ENCODE assay signal across 22 mouse cellular contexts in genomic region chr10:5694351-5694750, GRCm38 (mm10). TPM values are rescaled to one million over a fixed set of nuclear protein-coding genes. Genes with fewer than 3 reads are reported as not detected.
DNase-seq lines count a peak whose midpoint lies in the region; ATAC-seq and TF ChIP-seq lines count a peak whose summit lies in the region.
"Had no signal": no experiment of that assay in that cellular context is flagged by ENCODE, and none has a peak within 500 bp of the region (broad histone marks: within the 10 kb centered on the region; RNA-seq: fewer than 3 reads in every experiment).

No protein-coding gene starts in this region.

- no peak for TF ChIP-seq EP300 in MEL (IDR thresholded peaks at IDR 0.05; ENCODE audit: low read depth in 1 of 2, low read length in 2 of 2)

- no peaks in the 10 kb centered on the region for H3K36me3 ChIP-seq in MEL (ENCODE audit: control insufficient read depth in 1 of 2, insufficient read depth in 2 of 2, low read length in 2 of 2)
- H3K36me3 ChIP-seq: embryonic facial prominence, embryonic 10.5 days; embryonic facial prominence, embryonic 12.5 days; forebrain, embryonic 15.5 days; G1E had no signal

- no peaks in the 10 kb centered on the region for H3K27me3 ChIP-seq in MEL (ENCODE audit: control insufficient read depth in 1 of 2, insufficient read depth in 2 of 2, low read length in 2 of 2)
- H3K27me3 ChIP-seq: embryonic facial prominence, embryonic 12.5 days; forebrain, embryonic 13.5 days; forebrain, embryonic 15.5 days had no signal

- no peaks in the 10 kb centered on the region for H3K9me3 ChIP-seq in MEL (replicated peaks; ENCODE audit: insufficient read depth, low read length)
- H3K9me3 ChIP-seq: embryonic facial prominence, embryonic 10.5 days; embryonic facial prominence, embryonic 12.5 days; forebrain, embryonic 13.5 days; forebrain, embryonic 15.5 days; G1E had no signal

- no peak for TF ChIP-seq POLR2A in MEL (IDR thresholded peaks at IDR 0.05; ENCODE audit: control insufficient read depth in 1 of 2, insufficient read depth in 1 of 2, low read depth in 1 of 2, low read length in 2 of 2, poor library complexity in 1 of 2)

- TF ChIP-seq RAD21 in MEL (IDR thresholded peaks at IDR 0.05; ENCODE audit: low read depth, low read length), result no peak

- H3K4me1 ChIP-seq in MEL (ENCODE audit: control insufficient read depth in 1 of 2, insufficient read depth in 2 of 2, low read length in 2 of 2), result no peaks in the 10 kb centered on the region
- H3K4me1 ChIP-seq: embryonic facial prominence, embryonic 10.5 days; embryonic facial prominence, embryonic 12.5 days; forebrain, embryonic 13.5 days; forebrain, embryonic 15.5 days had no signal

- H3K9ac ChIP-seq in MEL (ENCODE audit: control insufficient read depth, low read depth, low read length, poor library complexity, severe bottlenecking), result no peak overlapping the region
- H3K9ac ChIP-seq: embryonic facial prominence, embryonic 12.5 days; forebrain, embryonic 13.5 days; forebrain, embryonic 15.5 days; forebrain, postnatal 0 days had no signal

- DNase-seq in 416B (ENCODE audit: low read depth), result peak; percentile 48
- DNase-seq in MEL (ENCODE audit: low read depth, low spot score), result peak; percentile 10
- no peak for DNase-seq in spleen, postnatal 36 days (ENCODE audit: low spot score in 2 of 2)
- no peak for DNase-seq in heart, postnatal 14 days
- DNase-seq: adrenal gland, adult 2 months; adrenal gland, postnatal 10 days; adrenal gland, postnatal 25 days; cerebellum, adult 11 months; cerebellum, adult 18-20 months; cerebellum, adult 8-10 months; cerebellum, adult 9-11 months; cerebellum, postnatal 14 days; cerebellum, postnatal 36 days; forebrain, postnatal 0 days had no signal

- no peak overlapping the region for H3K27ac ChIP-seq in MEL (ENCODE audit: control insufficient read depth, low read depth, low read length)
- H3K27ac ChIP-seq: embryonic facial prominence, embryonic 10.5 days; embryonic facial prominence, embryonic 12.5 days; forebrain, embryonic 13.5 days; forebrain, embryonic 15.5 days had no signal

- no peak overlapping the region for H3K4me3 ChIP-seq in MEL (ENCODE audit: control insufficient read depth in 1 of 2, insufficient read depth in 1 of 2, low read depth in 2 of 2, low read length in 2 of 2)
- H3K4me3 ChIP-seq: embryonic facial prominence, embryonic 10.5 days; embryonic facial prominence, embryonic 12.5 days; forebrain, embryonic 13.5 days; forebrain, embryonic 15.5 days had no signal

- TF ChIP-seq CTCF in MEL (IDR thresholded peaks at IDR 0.05 in 2 of 3, conservative IDR thresholded peaks at IDR 0.05 in 1 of 3; ENCODE audit: control insufficient read depth in 1 of 3, insufficient read depth in 1 of 3, low read depth in 2 of 3, low read length in 3 of 3, poor library complexity in 1 of 3, severe bottlenecking in 1 of 3), result no peak

- ATAC-seq in megakaryocyte progenitor cell, adult 5-6 weeks (replicated peaks; ENCODE audit: poor library complexity), result peak; percentile 57
- ATAC-seq: forebrain, embryonic 13.5 days; forebrain, embryonic 15.5 days; forebrain, postnatal 0 days had no signal

- intact Hi-C loops in heart, postnatal 14 days (cut with DNase I), result no loop called here

- no peaks in the 10 kb centered on the region for H3K79me2 ChIP-seq in MEL (ENCODE audit: control insufficient read depth, insufficient read depth, low read length, poor library complexity)

TF ChIP-seq in MEL, 35 proteins besides CTCF, POLR2A, EP300 and RAD21:
- peak; percentile 19; the same call in 1 of the 2 replicates for TF ChIP-seq RCOR1 (IDR thresholded peaks at IDR 0.05; ENCODE audit: low read depth, low read length)
- no peak for TF ChIP-seq ZC3H11A (IDR thresholded peaks at IDR 0.05; ENCODE audit: low read depth, low read length)

RNA-seq across cellular contexts. Expression of gene Vip, which starts 55.3 kb away (rescaled TPM):
- not detected in 2 replicates for total RNA-seq in MEL (2012; rRNA removed)
- polyA plus RNA-seq in MEL (2012; ENCODE audit: insufficient read depth in 1 of 2, insufficient read length in 2 of 2, low read depth in 1 of 2, low replicate concordance in 2 of 2, missing spikeins in 1 of 2), result not detected
- total RNA-seq in megakaryocyte progenitor cell, adult 5-6 weeks (2015), result not detected in 2 replicates
- total RNA-seq in megakaryocyte progenitor cell, adult 5-6 weeks (2017), result not detected in 2 replicates
- total RNA-seq in heart, postnatal 14 days (2021), result not detected
- polyA plus RNA-seq: adrenal gland, adult 2 months; C2C12; embryonic facial prominence, embryonic 10.5 days; forebrain, embryonic 11.5 days; forebrain, embryonic 15.5 days; G1E had no signal

Comparison
In these comparisons a context has a peak if more than half of its experiments do, and no peak if none do; other contexts are left out.
1. DNase-seq: peak in 416B (single experiment) and MEL (single experiment); none in spleen, postnatal 36 days (0 of 2) and heart, postnatal 14 days (0 of 2).